Mouse (Mus musculus) olfactory bulb, adult 2 months (tissue): ENCODE results near the gene Adamtsl2.

ENCODE experiments used
- CTCF ChIP-seq: fragments of 200-500 bp; IDR thresholded peaks from 2 replicates; pipeline ENCODE4 v1.5.1; 2012; ENCODE audit warnings: low read depth, mild to moderate bottlenecking, low read length, moderate library complexity; ENCODE audit not compliant: insufficient read depth
- POLR2A ChIP-seq: fragments of 200-500 bp; IDR thresholded peaks from 2 replicates; pipeline ENCODE4 v1.6.1; 2012; ENCODE audit warnings: mild to moderate bottlenecking, low read depth, low read length, moderate library complexity; ENCODE audit not compliant: insufficient read depth

DNA sequence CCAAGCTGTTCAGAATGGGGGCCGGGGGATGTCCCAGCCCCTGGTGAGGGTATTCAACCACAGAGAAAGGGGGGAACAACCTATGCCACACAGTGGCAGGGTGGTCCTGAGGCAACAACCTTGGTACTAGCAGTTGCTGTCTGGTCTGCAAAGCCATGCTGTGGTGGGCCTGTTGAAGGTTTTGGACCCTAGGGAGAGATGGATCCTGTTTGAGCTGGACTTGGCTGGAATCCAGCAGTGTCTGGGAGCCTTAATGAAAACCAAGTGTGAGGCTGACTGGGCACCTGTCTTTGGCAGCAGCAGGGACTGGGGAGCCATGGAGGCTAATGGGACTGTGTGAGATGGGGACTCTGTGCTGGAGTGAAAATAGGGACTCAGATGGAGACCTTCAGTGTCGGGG, 470 bp downstream of the Adamtsl2 start:
- TF ChIP-seq CTCF (no peak), POLR2A (no peak)
